Mouse (Mus musculus): ENCODE measurements around the gene Ttc21a.

DNA sequence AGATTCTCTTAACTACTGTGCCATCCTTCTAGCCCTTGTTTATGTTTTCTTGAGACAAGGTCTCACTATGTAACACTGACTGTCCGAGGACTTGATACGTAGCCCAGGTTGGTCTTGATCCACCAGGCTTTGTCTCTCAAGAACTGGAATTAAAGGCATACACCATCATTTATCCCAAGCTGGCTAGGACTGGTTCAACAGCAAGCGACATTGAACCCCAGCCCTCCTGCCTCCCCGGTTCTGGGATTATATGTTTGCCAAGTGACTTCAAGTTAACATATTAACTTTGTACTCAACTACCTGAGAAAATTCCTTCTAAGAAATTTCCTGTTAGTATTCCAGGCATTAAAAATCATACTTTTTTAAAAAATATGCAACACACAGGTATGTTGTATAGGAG is 37.9 kb downstream of the Ttc21a start:
- TF ChIP-seq CTCF (IDR thresholded peaks at IDR 0.05; ENCODE audit: low read depth, low read length) (no peak), TAL1 (conservative IDR thresholded peaks at IDR 0.05; ENCODE audit: low read depth, low read length) (no peak)

Measured in G1E (cell line).